Mouse (Mus musculus): ENCODE results near the gene Casc1.

Gene Casc1

GRCm38 (mm10) chr6:145204440-145204839 is 6.4 kb downstream of the Casc1 start:
- CTCF ChIA-PET: no interaction called here

GRCm38 (mm10) chr6:145202432-145203125 is 8.2 kb downstream of the Casc1 start:
- CTCF ChIA-PET: no interaction called here

- CTCF ChIA-PET: no interaction called here
These were observed 12.7 kb downstream of the Casc1 start for GRCm38 (mm10) chr6:145197949-145198686.

- CTCF ChIA-PET: interaction anchor here (0.5 to 0.9 kb wide), 2 partner anchors 30 to 33 kb away, joined by 3 read pairs; no protein-coding TSS in a partner anchor
These were observed 17.4 kb downstream of the Casc1 start for GRCm38 (mm10) chr6:145193446-145193845.

GRCm38 (mm10) chr6:145193038-145193437 is 17.8 kb downstream of the Casc1 start:
- CTCF ChIA-PET: interaction anchor here (0.5 kb wide), 1 partner anchor 33 kb away, joined by 3 read pairs; no protein-coding TSS in a partner anchor

GRCm38 (mm10) chr6:145187093-145188088 is 23.4 kb downstream of the Casc1 start:
- CTCF ChIA-PET: interaction anchor here (1.2 kb wide), 1 partner anchor 99 kb away, joined by 5 read pairs; no protein-coding TSS in a partner anchor

GRCm38 (mm10) chr6:145186096-145186495 is 24.7 kb downstream of the Casc1 start:
- CTCF ChIA-PET: no interaction called here

GRCm38 (mm10) chr6:145182044-145182443 is 28.8 kb downstream of the Casc1 start:
- CTCF ChIA-PET: no interaction called here

GRCm38 (mm10) chr6:145179665-145180064 is 31.1 kb downstream of the Casc1 start:
- CTCF ChIA-PET: interaction anchor here (1.0 kb wide), 1 partner anchor 239 kb away, joined by 3 read pairs; no protein-coding TSS in a partner anchor

GRCm38 (mm10) chr6:145176474-145176873 is 34.3 kb downstream of the Casc1 start:
- CTCF ChIA-PET: interaction anchor here (1.0 kb wide), 1 partner anchor 54 kb away, joined by 3 read pairs; no protein-coding TSS in a partner anchor

- CTCF ChIA-PET: no interaction called here
These were observed 35.2 kb downstream of the Casc1 start for GRCm38 (mm10) chr6:145175571-145175981.

GRCm38 (mm10) chr6:145173781-145174191 is 37.0 kb downstream of the Casc1 start:
- CTCF ChIA-PET: no interaction called here

GRCm38 (mm10) chr6:145171892-145172606 is 38.8 kb downstream of the Casc1 start:
- CTCF ChIA-PET: no interaction called here

GRCm38 (mm10) chr6:145160581-145160980 is 50.2 kb downstream of the Casc1 start:
- CTCF ChIA-PET: interaction anchor here (0.7 kb wide), 1 partner anchor 33 kb away, joined by 3 read pairs; no protein-coding TSS in a partner anchor

- CTCF ChIA-PET: no interaction called here
These were observed 52.2 kb downstream of the Casc1 start for GRCm38 (mm10) chr6:145158619-145159018.

- CTCF ChIA-PET: no interaction called here
These were observed 61.8 kb downstream of the Casc1 start for GRCm38 (mm10) chr6:145149054-145149453.

- CTCF ChIA-PET: interaction anchor here (0.5 kb wide), 1 partner anchor 47 kb away, joined by 3 read pairs; no protein-coding TSS in a partner anchor
These were observed 63.1 kb downstream of the Casc1 start for GRCm38 (mm10) chr6:145147716-145148115.

GRCm38 (mm10) chr6:145145173-145145572 is 65.6 kb downstream of the Casc1 start:
- CTCF ChIA-PET: no interaction called here

GRCm38 (mm10) chr6:145141827-145142226 is 69.0 kb downstream of the Casc1 start:
- CTCF ChIA-PET: no interaction called here

- CTCF ChIA-PET: no interaction called here
These were observed 70.1 kb downstream of the Casc1 start for GRCm38 (mm10) chr6:145140706-145141105.

Measured in spleen, embryonic (tissue).